Mouse (Mus musculus) brain, embryonic 14.5 days (tissue): ENCODE results near the gene Kank2. TPM values are rescaled to one million over a fixed set of nuclear protein-coding genes. Genes with fewer than 3 reads are reported as not detected.

Experiments used
- DNase-seq: peaks from one replicate; pipeline ENCODE4 v3.0.0-alpha.2; 2011; ENCODE audit warnings: low read depth
- CTCF ChIP-seq: fragments of 200-500 bp; IDR thresholded peaks from 2 replicates; pipeline ENCODE4 v1.5.1; 2012; ENCODE audit warnings: inconsistent platforms, mild to moderate bottlenecking, moderate library complexity, borderline replicate concordance; ENCODE audit not compliant: insufficient read depth, insufficient read length; ENCODE audit errors: extremely low read depth
- POLR2A ChIP-seq: fragments of 200-500 bp; IDR thresholded peaks from 2 replicates; pipeline ENCODE4 v1.6.1; 2012; ENCODE audit warnings: mild to moderate bottlenecking, inconsistent platforms, borderline replicate concordance; ENCODE audit not compliant: poor library complexity, insufficient read depth, insufficient read length, severe bottlenecking; ENCODE audit errors: extremely low read depth
- polyA plus RNA-seq: library from polyadenylated mRNA; depleted of rRNA; stranded (reverse); fragments of >200 nt; gene quantifications from 2 replicates; pipeline ENCODE4 v1.2.3, GENCODE M21; 2012; rRNA removed

The Kank2 gene
- polyA plus RNA-seq, 1 experiment, result 10.8 TPM

DNA sequence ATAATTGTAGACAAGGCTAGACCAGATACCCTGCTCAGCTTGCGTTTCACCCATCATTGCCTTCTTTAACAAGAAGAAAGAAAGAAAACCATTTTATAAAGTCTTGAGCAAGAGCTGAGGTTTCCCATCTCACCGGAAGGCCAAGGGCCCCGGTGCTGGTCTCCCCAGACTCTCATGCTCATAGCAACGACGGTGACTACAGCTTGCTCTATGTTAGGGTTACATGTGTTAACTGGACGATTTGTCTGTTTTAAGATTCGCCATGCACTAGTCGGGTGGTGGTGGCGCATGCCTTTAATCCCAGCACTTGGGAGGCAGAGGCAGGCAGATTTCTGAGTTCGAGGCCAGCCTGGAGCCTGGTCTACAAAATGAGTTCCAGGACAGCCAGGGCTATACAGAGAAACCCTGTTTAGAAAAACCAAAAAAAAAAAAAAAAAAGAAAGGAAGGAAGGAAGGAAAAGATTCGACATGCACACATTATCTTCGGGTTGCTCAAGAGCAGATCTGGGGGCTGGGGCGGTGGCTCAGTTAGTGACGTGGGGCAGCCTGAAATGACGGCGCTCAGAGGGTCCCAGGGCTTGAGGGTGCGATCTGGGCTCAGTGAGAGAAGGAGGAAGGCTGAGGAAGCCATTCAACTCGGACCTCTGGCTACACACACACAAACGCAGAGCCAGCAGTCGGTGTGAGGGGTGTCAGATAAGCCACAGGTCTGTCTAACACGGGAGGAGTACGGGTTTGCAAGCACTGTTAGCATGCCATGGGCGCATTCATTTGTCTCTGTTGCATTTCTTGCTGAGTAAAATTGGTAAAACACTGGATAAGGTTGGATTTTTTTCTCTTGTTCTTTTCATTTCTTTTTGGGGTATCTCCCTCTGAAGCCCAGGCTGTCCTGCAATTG is 73.1 kb downstream of the Kank2 start:
- DNase-seq, result no peak
- TF ChIP-seq POLR2A (no peak), CTCF (no peak)

DNA sequence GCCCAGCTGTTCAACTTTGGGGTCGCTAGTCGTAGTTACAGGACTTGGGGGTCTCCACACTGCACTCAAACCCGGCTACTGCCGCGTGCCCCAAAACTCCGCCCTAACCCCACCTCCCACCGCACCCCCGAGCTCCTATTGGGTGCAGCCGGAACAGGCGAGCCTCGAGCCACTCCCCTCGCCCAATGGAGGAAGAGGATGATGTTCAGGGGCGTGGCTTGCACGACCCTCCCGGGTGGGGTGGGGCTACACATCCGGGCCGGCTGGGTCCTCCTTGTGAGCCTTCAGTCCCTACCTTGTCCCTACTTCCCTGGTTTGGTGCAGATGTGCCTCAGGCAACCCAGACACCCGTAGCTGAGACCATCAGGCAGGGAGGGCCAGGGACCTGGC is 74.4 kb downstream of the Kank2 start:
- peak; percentile 98 for DNase-seq
- TF ChIP-seq POLR2A (0 out of 2 replicates have a peak, but pooled peaks have one; percentile 1), CTCF (no peak)

DNA sequence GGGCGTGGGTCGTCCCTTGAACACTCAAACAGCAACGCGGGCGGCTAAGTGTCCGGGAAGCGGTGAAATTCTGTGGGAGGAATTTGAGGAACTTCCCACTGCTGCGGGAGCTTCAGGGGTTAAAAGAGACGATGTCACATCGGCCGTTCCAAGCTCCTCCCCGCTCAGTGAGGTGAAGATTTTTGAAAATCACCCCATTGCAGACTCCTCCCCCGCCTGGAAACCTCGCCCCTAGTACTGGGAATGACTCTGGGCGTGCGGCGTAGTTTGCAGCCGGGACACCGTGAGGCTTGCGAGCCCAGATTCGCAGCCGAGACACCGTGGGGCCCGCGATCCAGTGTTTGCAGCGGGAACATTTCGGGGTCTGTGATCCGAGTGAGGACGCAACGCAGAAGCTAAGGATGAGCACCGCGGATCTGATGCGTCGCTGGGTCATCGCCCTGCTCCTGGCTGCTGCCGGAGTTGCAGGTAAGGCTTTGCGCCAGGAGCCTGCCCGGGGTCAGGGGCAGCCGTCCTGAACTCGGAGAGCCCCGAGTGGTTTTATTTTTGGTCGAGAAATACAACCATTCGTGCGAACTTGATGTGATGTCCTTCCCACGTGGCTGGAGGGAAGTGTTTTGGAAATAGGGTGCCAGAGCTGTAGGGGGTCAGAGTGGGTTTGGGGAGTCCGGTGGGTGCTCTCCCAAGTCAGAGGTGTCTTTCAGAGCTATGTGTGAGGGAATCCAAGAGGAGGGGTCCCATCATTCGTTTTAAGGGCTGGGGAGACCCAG is 75.0 kb downstream of the Kank2 start, which contains the start of gene Ldlr:
Gene Ldlr (plus strand): TSS at position 107 of the 770 bp plus-strand sequence.
- no peak for TF ChIP-seq CTCF
- peak; percentile 12; the same call in 1 of the 2 replicates for TF ChIP-seq POLR2A
- peak; percentile 96 for DNase-seq

DNA sequence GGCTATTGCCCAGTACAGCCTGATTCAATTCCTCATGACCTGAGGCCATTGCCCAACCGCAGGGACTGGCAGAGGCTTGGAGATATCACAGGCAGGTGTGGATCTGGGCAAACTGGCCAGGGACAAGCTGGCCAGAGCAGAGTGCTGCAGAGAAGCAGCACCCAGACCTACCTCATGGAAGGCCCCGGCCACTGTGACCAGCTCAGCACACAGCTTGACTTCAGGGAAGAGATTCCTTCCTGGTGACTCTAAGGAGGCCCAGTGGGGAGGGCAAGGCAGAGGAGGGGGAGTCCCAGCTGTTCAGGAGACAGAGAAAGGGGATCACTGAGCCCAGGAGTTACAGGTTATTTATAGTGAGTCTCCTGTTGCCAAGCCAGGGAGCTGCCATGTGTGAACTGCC is 77.5 kb downstream of the Kank2 start:
- no peak for TF ChIP-seq CTCF
- TF ChIP-seq POLR2A, result no peak
- no peak for DNase-seq

DNA sequence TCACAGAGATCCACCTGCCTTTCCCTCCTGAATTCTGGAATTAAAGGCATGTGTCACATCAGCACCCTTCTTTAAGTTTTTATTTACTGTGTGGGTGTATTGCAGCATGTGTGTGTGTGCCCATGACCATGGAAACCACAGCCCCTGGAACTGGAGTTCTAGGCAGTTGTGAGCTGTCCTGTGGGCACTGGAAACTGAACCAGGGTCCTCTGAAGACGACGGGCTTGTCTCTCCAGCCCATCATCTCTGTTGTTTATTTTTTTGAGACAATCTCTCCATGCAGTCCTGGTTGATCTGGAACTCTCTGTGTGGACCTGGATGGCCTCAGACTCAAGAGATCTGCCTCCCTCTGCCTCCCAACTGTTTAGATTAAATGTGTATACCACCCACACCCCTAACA is 81.5 kb downstream of the Kank2 start:
- no peak for DNase-seq
- TF ChIP-seq CTCF (no peak), POLR2A (no peak)

Other genes starting within 250 kb of the Kank2 start
- 78.1 and 80.7 TPM in 2 replicates for gene Timm29, start 206.0 kb downstream of the Kank2 start, polyA plus RNA-seq
- 17.5 and 26.8 TPM in 2 replicates for gene Yipf2, start 205.9 kb downstream of the Kank2 start, polyA plus RNA-seq
- 198 and 241 TPM in 2 replicates for gene Smarca4, start 182.6 kb downstream of the Kank2 start, polyA plus RNA-seq
- 21.3 and 21.4 TPM in 2 replicates for gene Ldlr, start 75.3 kb downstream of the Kank2 start, polyA plus RNA-seq
- gene Spc24, start 38.4 kb downstream of the Kank2 start, polyA plus RNA-seq, result 19.6 and 34.1 TPM in 2 replicates
- gene Angptl8, start 36.8 kb upstream of the Kank2 start, polyA plus RNA-seq, result not detected in 2 replicates
- gene Dock6, start 53.9 kb upstream of the Kank2 start, polyA plus RNA-seq, result 53.6 and 59.4 TPM in 2 replicates
- 23.3 and 34.1 TPM in 2 replicates for gene Rab3d, start 119.4 kb upstream of the Kank2 start, polyA plus RNA-seq
- 15.7 and 16.1 TPM in 2 replicates for gene Ccdc159, start 128.7 kb upstream of the Kank2 start, polyA plus RNA-seq
- gene Tmem205, start 128.8 kb upstream of the Kank2 start, polyA plus RNA-seq, result 28.6 and 46.8 TPM in 2 replicates
- 179 and 182 TPM in 2 replicates for gene Plppr2, start 138.3 kb upstream of the Kank2 start, polyA plus RNA-seq
- 7.3 and 8.7 TPM in 2 replicates for gene Swsap1, start 157.0 kb upstream of the Kank2 start, polyA plus RNA-seq
- 2.1 and 2.3 TPM in 2 replicates for gene Epor, start 164.8 kb upstream of the Kank2 start, polyA plus RNA-seq
- gene Rgl3, start 190.7 kb upstream of the Kank2 start, polyA plus RNA-seq, result 1.8 and 2.3 TPM in 2 replicates
- 5.2 and 6.7 TPM in 2 replicates for gene Ccdc151, start 203.9 kb upstream of the Kank2 start, polyA plus RNA-seq
- 121 and 126 TPM in 2 replicates for gene Prkcsh, start 204.1 kb upstream of the Kank2 start, polyA plus RNA-seq